Mouse (Mus musculus): ENCODE measurements around the gene Dph2. TPM values are rescaled to one million over a fixed set of nuclear protein-coding genes. Genes with fewer than 3 reads are reported as not detected.

The Dph2 gene
- total RNA-seq, 2 experiments from 2014 or later: 4.6 to 5.3 TPM

DNA sequence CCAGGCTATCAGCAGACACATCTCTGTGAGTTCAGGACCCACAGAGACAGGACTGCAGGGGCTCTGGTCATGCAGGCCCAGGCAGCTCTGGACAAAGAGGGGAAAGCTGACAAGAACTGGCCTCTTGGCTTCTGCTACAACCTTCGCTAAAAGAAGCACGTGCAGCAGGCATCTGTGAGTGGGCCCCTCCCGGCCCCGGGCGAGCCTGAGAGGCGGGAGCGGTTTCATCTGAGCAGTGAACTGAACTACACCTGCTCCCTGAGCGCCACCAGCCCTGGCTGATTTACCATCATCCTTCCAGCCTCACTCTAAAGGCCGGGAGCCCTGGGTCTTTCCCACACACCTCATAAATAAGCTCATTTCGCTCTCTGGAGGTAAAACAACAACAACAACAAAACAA lies 13.5 kb downstream of the Dph2 start:
- DNase-seq (ENCODE audit: low spot score in 2 of 2): no peak

DNA sequence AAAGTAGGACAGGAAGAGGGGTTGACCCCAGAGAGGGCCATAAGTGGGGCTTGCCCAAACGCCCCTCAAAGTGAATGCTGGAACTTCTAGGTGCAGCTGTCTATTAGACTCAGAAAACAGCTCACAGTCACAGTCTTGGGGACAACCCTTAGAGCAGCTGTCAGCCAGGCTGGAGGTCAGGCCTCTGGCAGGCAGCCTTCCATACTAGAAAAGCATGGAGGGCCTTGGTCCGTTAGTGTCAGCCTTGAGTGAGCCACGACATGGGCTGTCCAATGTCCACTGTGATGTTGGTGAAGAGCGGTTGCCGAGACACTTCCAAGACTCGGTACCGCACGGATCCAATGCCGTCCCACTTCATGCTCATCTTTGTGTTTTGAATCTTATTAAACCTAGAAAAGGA lies 18.2 kb downstream of the Dph2 start:
- no peak for DNase-seq (ENCODE audit: low spot score in 2 of 2)

DNA sequence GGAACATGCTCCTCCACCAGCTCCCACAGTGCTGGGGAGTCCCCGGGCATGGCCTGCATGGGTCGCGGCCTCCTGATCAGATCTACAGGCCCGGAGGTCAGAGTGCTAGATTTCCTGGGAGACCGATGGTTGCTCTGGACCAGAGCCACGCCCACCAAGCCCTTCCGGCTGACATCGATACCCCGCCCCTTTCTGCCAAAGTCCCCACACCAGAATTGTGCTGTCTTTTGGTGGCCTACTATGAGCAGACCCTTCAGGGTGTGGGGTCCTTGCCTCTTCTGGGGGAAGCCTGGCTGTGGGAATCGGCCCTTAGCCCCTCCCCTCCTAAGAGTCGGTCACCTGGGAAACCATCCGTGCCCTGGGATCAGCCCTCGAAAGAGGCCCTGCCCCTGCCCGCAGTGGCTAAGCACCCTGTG lies 19.4 kb downstream of the Dph2 start, which contains the start of gene Ccdc24:
Ccdc24 (minus strand) TSS at position 87 of the 416 bp plus-strand sequence.
- DNase-seq (ENCODE audit: low spot score in 2 of 2): no peak

DNA sequence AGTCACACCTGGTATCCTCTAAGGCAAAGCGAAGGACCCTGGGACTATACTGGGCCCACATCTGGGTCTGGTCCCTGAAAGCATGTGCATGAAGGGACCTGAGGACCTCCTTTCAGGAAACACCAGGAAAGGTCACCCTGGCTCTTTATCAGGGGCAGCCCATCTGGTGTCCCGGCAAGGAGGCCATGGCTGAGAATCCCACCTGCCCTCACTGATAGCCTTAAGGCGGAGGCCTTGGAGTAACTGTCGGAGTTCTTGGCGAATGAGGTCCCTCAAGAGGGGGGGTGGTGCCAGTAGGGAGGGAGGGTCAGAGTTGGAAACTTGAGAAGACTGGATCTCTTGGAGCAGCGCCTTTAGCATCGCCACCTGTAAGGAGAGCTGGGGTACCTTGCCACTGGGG lies 20.0 kb downstream of the Dph2 start:
- no peak for DNase-seq (ENCODE audit: low spot score in 2 of 2)

DNA sequence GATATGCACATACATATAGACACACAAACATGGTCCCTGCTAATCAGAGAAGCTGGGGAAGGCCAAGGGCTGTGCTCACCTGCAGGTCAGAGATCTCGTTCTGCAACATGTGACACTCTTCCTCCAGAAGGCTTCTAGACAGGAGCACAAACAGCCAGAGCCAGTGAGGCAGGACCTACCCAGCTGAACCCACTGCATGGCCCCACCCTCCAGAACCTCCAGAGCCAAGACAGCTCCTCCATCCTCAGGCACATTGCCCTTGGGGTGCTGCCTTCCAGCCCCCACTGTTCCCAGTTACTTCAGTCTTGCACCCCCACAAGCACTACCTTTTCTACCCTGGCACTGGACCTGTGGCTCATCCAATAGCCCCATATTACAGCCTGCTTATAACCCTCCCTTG lies 21.4 kb downstream of the Dph2 start:
- DNase-seq (ENCODE audit: low spot score in 2 of 2): no peak

DNA sequence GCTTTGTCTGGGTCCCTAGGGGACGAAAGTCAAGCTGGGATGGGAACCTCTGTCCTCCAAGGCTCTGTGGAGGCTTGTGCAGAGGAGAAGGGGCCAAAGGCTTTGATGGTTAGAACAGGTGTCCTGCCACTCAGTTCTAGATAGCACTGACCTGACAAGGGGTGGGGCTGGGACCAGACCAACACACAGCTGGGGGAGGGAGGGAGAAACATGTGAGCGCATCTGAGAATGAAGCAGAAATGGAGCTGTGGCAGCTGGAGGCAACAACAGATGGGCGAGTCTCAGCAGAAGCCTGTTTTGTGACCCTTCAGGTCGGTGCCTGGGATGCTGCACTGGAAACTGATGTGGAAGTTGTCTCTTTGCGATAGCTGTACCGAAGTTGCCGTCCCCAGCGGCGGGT lies 22.5 kb downstream of the Dph2 start:
- no peak for DNase-seq (ENCODE audit: low spot score in 2 of 2)

DNA sequence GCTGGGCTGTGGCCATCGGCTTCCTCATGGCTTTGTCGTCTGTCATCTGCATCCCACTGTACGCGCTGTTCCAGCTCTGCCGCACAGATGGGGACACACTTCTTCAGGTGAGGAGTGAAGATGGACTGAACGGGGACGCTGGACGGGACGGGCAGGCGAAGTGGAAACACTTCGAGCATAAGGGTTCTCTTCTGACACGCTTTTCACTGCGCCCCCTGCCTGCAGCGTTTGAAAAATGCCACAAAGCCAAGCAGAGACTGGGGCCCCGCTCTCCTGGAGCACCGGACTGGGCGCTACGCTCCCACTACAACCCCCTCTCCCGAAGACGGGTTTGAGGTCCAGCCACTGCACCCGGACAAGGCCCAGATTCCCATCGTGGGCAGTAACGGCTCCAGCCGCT lies 24.0 kb downstream of the Dph2 start:
- DNase-seq (ENCODE audit: low spot score in 2 of 2): peak; percentile 48 to 64

DNA sequence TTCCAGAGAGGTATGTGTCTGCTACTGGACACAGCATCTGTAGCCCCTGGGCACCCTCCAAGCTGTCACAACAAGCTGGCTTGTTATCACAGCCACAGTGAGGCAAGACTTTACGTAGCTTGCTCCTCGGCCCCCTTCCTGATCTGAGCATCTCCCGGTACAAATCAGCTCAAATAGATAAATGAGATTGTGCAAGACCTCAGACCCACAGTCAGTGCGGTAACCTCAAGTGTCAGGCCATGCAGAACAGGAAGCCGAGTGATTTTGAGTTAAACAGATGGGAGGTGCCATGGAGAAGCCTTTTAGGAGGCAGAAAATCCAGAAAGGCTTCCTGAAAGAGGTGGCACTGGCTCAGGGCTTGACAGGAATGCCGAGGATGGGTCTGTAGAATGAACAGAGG lies 24.8 kb downstream of the Dph2 start:
- DNase-seq (ENCODE audit: low spot score in 2 of 2): no peak

DNA sequence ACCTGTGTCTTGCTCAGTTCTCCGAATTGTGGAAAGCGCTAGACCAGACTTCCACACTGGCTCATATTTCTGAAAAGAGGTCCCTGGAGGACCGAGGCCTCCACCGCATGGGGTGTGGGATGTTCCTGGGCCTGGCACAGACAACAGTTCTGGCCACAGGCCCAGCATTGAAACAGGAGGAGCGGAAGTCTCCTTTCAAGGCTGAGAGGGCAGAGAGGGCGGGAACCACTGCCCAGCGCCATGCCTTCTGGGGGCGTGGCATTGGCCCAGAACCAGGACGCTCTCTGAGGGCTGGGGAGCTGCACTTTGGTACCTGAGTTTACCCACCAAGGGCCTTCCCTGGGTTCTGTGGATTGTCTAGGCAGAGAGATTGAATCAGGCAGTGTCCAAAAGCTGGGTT lies 25.7 kb downstream of the Dph2 start:
- peak in 1 of 2 experiments; percentile 54 for DNase-seq (ENCODE audit: low spot score in 2 of 2)

DNA sequence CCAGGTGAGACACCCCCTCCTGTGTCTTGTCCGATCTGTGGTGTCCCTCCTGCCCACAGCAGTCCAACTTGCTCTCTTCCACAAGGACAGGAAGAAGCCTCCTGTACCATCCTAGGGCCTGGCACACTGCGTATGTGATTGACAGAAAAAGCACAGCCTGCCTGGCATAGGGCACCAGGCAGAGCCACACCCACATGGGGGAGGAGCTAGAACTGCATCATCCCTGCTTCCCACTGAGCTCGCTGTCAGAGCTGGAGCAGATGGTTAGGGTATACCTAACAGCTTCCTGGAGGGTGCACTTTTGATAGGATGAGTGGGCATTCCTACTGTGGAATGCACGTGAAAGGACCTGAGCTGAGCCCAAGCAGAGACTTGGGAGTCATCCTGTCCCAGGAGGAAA lies 29.0 kb downstream of the Dph2 start:
- no peak for DNase-seq (ENCODE audit: low spot score in 2 of 2)

DNA sequence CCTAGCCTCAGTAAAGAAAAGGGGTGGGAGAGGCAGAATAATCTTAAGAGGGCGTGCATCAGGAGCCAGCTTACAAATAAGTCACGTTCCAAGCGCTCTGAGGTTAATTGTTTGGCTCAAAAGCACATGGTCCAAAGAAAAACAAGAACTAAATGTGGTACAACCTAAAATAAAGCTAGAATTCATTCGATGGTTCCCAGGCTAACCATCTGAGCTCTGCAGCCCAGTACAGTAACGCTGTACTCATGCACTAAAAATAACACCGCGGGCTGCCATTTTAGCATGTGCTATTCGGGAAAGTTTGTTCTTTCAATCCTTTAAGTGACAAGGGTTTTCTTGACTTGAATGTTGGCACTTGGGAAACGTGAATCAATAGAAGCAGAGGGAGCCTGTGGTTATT lies 31.3 kb downstream of the Dph2 start:
- no peak for DNase-seq (ENCODE audit: low spot score in 2 of 2)

DNA sequence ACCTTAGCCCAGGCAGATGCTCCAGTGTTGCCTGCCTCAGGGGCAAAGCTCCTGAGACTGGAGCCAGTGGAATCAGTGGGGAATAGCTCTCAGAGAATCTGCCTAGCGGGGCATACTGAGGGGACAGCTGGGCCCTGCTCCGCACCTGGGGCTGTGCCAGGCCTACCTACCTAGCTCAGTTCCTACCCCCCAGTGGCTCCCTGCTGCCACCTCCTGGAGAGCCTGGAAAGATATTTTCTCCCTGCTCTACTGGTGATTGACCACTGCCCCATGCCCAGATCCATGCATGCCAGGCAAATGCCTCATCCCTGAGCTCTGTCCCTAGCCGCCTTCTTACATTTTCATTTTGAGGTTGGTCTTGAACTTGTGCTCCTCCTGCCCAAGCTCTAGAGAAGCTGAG lies 33.0 kb downstream of the Dph2 start:
- DNase-seq (ENCODE audit: low spot score in 2 of 2): peak in 1 of 2 experiments; percentile 58

DNA sequence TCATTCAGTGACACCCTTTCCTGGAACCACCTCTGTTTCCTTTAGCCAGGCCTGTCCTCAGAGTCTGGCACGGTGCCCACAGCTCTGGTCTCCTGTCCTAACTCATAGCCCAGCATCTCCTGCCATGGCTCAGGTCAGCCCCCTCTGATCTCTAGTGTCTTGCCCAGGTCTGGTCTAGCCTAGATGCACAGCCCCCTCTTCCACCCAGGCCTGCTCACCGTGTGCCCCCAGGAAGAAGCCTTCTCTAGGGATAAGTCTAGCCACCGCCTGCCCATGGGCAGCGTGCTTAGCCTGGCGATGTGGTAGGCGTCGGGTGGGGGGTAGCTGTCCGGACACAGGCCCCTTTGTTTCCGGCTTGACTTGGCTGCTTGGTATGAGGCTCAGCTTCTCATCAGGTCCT lies 36.7 kb downstream of the Dph2 start:
- DNase-seq (ENCODE audit: low spot score in 2 of 2): no peak

DNA sequence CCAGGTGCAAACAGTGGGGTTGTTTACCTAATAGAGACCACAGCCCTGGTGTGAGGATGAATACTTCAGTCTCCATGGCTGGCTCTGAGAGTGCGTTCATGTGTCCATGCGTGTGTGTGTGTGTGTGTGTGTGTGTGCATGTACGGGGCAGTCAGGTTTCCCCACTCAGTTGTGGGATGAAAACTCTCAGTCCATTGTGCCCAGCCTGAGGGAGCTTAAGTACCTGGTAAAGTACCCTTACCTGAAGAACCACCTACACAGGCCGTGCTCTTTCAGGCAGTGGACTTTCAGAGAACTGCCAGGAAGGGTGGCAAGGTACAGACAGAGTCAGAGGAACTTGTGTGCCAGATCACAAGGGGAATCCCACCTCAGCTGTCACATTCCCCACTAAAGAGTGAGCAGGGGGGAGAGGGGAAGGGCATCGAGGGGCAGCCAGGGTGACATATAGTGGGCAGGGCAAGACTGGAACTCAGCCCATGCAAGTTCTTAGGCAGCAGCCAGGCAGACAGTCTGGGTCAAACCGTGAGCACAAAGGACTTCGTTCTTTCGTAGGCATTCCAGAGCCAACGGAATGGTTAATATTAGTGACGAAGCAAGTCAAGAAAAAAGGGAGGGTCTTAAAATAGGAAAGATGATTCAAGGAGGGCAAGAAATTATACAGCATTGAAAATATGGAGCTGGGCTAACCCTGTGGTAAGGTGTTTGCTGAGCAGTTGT lies 39.5 kb downstream of the Dph2 start:
- no peak for DNase-seq (ENCODE audit: low spot score in 2 of 2)

DNA sequence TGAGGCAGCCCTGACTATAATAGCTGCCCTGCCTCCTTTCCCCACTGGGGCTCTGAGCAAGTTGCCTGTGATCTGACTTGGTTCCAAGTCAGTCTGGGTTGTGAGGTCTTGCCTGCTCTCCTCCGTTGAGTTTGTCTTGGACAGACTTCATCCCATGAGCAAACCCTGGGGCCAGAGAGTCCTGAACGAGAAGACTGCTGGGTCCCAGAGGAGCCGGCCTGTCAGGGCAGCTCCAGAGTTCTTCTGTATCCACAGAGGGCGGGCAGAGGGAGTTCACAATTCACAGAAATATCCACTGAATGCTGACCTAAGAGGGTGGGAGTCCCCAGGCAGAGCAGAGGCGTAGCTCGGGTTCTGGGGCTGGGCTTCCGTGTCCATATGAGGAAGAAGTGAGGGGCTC lies 41.0 kb downstream of the Dph2 start:
- no peak for DNase-seq (ENCODE audit: low spot score in 2 of 2)

DNA sequence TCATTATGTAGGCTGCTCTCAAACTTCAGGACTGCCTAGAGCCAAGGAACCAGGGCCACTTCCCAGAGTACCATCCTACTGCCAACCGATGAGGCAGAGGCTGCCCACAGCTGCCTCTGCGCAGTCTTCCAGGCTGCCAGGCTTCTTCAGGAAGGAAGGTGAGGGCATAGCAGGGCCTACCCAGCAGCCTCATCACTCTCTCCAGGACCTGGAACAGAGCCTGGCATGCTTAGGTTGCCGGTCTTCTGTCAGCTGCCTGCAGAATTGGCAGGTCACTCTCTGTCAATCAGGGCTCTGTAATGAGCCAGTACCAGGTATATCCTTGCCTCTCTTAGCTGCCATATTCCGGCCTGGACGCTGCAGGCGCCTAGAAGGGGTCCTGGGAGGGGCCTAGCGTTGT lies 41.7 kb downstream of the Dph2 start:
- no peak for DNase-seq (ENCODE audit: low spot score in 2 of 2)

DNA sequence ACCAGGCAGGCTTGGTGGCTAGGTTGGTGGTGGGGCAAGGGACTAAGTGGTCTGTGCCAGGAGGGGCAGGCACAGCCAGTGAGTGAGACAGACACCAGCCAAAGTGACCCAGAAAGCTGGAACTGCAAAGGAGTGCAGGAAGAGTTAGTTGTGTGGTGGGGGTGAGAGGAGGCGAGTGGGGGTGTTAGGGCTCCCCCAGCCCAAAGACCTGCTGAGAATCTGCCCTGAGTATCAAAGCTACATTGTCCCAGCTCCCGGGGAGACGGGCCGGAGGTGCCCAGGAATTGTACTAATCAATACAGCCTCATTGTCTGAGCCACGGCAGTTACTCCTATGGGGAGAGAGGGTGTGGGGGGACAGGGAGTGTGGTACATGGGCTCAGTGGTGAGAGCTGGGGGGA lies 42.3 kb downstream of the Dph2 start:
- DNase-seq (ENCODE audit: low spot score in 2 of 2): no peak

DNA sequence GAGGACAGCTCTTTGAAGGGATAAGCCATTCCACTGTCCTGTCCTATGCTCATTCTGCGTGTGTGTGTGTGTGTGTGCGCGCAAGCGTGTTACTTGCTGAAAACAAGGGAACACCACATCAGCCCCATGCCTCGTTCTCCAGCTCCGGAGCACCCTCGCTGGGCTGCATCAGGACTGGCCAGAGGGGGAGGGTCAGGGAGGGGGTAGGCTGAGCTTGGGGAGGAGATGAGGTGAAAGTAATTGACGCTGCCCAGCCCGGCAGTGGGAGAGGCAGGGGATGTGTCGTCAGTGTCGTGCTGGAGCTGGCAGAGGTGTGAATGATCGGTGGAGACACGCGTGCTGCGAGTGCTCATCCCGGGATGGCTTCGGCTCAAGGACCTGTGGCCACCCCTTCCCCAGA lies 42.8 kb downstream of the Dph2 start:
- DNase-seq (ENCODE audit: low spot score in 2 of 2): no peak

DNA sequence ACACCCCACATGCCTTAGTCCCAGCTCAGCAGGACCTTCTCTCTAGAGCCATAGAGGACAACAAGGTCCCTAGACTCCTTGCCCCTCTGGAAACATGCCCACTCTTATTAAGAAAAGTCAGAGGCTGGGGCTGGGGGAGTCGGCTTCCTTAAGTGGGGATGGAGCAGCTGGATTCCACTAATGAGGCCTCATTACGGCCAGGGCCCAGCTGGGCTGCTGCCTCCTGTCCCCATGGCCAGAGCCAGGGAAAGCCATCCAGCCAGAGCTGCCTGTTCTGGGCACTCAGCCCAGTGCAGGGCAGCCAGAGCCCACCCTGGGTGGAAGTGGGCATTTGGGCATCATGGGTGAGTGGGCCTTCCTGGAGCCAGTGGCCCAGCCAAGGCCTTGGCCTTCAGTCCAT lies 44.8 kb downstream of the Dph2 start:
- no peak for DNase-seq (ENCODE audit: low spot score in 2 of 2)

DNA sequence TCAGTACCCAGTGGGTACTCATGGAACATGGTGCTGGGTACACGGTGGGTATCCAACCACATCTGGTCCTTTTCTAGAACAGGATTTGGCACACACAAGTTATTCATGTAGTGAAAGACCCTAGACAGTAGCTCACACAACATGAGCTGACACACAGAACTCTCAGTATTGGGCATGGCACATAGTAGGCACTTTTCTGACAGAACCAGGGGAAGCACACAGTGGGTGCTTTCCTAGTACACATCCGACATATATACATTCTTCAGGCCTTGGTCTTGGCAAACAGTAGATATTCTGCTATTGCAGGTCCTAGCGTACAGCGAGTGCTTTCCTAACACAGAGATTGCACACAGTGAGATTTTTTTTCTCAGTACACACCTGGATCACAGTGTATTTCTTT lies 45.6 kb downstream of the Dph2 start:
- no peak for DNase-seq (ENCODE audit: low spot score in 2 of 2)

DNA sequence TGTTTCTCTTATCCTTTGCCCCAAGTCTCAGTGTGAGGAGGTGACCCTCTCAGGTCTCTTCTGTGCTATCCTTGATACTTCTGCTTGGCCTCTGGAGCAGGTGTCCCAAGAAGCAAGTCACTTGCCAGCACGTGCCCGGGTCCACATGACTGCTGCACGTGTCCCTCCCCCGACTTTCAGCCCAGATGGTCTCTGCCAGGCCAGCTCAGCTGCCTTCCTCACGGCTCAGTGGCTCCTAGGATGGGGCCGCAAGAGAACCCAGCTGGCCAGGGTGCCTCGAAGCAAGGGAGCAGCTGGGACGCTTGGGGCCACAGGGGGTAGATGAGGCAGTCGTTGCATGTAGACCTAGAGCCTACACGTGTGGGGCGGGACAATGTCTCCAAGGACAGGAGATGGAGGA lies 46.5 kb downstream of the Dph2 start:
- no peak for DNase-seq (ENCODE audit: low spot score in 2 of 2)

DNA sequence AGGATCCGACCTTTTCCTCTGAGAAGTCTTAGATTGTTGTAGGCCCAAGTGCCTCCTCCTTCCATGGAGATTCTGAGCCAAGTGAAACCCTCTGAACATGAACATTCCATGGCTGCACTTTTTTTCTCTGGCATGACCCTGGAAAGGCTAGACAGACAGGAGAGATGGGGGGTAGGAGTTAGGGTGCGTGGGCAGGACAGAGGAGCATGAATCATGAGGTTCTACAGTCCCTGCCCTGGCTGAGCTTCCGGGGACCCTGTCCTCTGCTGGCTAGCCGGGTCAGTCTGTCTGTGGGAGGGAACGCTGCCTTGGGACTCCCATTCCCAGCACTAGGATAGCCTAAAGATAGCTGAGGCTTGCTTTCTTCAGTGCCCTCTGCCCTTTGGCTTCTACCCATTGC lies 47.4 kb downstream of the Dph2 start:
- DNase-seq (ENCODE audit: low spot score in 2 of 2): no peak

DNA sequence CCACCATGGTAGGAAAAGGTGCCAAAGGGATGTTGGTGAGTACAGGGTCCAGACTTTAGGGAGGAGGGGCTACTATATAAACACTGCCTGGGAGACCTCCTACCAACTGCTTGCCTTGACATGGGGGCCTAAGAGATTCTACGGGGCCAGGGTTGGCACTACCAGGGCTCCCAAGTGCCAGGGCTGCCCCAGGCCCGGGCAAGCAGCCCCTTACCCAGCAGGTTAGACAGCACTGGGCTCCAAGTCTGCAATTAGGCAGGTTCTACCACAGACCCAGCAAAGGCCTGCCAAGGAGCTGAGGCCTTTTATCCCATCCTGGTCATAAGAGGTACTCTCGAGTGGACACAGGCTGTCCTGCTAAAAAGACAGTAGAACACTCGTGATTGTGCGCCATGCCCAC lies 48.7 kb downstream of the Dph2 start:
- DNase-seq (ENCODE audit: low spot score in 2 of 2): no peak

DNA sequence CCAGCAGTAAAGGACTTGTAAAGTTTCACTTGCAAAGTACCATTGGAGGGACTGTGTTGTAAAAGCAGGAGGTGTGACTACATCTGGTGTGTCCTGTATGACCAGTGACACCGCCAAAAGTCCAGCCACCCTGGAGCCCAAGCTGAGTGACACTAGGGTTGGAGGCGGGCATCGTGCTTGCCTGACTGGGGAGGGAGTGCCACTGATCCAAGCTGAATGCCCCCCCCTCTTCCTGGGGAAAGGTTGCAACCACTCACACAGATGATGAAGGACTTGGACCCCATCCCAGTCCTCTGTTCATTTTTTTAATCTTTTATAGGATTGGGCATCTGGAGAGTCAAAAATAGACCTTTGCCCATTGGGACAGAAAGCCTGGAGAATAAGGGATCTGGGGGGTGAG lies 50.3 kb downstream of the Dph2 start:
- DNase-seq (ENCODE audit: low spot score in 2 of 2): no peak

Data from gastrocnemius, postnatal 4 days (tissue).